ENCODE assay signal across 8 mouse cellular contexts in genomic region chr1:180905307-180905706, GRCm38 (mm10). TPM values are rescaled to one million over a fixed set of nuclear protein-coding genes. Genes with fewer than 3 reads are reported as not detected.
DNase-seq lines count a peak whose midpoint lies in the region; ATAC-seq and TF ChIP-seq lines count a peak whose summit lies in the region.

No protein-coding gene starts in this region.

- peak overlapping the region; percentile 95 for H3K9ac ChIP-seq in heart, embryonic 13.5 days
- peak overlapping the region; percentile 82; the same call in 1 of the 2 replicates for H3K9ac ChIP-seq in intestine, embryonic 14.5 days (ENCODE audit: low read length)
- peak overlapping the region; percentile 96 for H3K9ac ChIP-seq in midbrain, embryonic 16.5 days (ENCODE audit: low read depth, low read length)

- H3K4me2 ChIP-seq in heart, embryonic 13.5 days, result peak overlapping the region; percentile 96
- H3K4me2 ChIP-seq in intestine, embryonic 14.5 days (ENCODE audit: low read length), result peak overlapping the region; percentile 64
- peak overlapping the region; percentile 96 for H3K4me2 ChIP-seq in midbrain, embryonic 16.5 days (ENCODE audit: low read length)

- H3K27me3 ChIP-seq in heart, embryonic 13.5 days (replicated peaks), result no peaks in the 10 kb centered on the region
- no peaks in the 10 kb centered on the region for H3K27me3 ChIP-seq in intestine, embryonic 14.5 days (replicated peaks; ENCODE audit: control insufficient read depth, insufficient read depth, low read length)
- no peaks in the 10 kb centered on the region for H3K27me3 ChIP-seq in midbrain, embryonic 16.5 days (ENCODE audit: control insufficient read depth, insufficient read depth, low read depth, low read length)

- peaks cover 36% of the 10 kb centered on the region for H3K36me3 ChIP-seq in heart, embryonic 13.5 days
- H3K36me3 ChIP-seq in intestine, embryonic 14.5 days (ENCODE audit: control insufficient read depth, insufficient read depth, low read length), result peaks cover 28% of the 10 kb centered on the region
- peaks cover 5% of the 10 kb centered on the region; the same call in 1 of the 2 replicates for H3K36me3 ChIP-seq in midbrain, embryonic 16.5 days (ENCODE audit: control insufficient read depth, insufficient read depth, low read length)

- intact Hi-C loops in heart, postnatal 10 days (cut with DNase I), result loop anchor here (2.0 kb wide), 1 partner anchor 37 kb away; the partner anchor contains the start of gene Tmem63a

- H3K27ac ChIP-seq in heart, embryonic 13.5 days (replicated peaks), result no peak overlapping the region
- H3K27ac ChIP-seq in cortical plate, adult 2 months (ENCODE audit: insufficient read depth, low read length), result no peak overlapping the region
- no peak overlapping the region for H3K27ac ChIP-seq in intestine, embryonic 14.5 days (ENCODE audit: low read depth)
- H3K27ac ChIP-seq in midbrain, embryonic 16.5 days (ENCODE audit: low read length), result no peak overlapping the region

- no peak for DNase-seq in heart, postnatal 10 days
- DNase-seq in intestine, embryonic 14.5 days (ENCODE audit: low spot score), result no peak
- DNase-seq in right cerebral cortex, postnatal 4 days, result no peak
- DNase-seq in adrenal gland, adult (ENCODE audit: inconsistent age in 2 of 2, low spot score in 1 of 2), result no peak
- no peak for DNase-seq in cerebellum, postnatal 14 days

- whole genome bisulfite sequencing in heart, embryonic 13.5 days, result 59% methylated on average over 6 of the region's 6 CpGs
- 69% methylated on average over 6 of the region's 6 CpGs for WGBS in intestine, embryonic 14.5 days
- 61% methylated on average over 6 of the region's 6 CpGs for WGBS in midbrain, embryonic 16.5 days

- no peak for TF ChIP-seq POLR2A in cortical plate, adult 2 months (IDR thresholded peaks at IDR 0.05; ENCODE audit: extremely low read depth, insufficient read depth, low read length)

- H3K4me3 ChIP-seq in heart, embryonic 13.5 days, result peak overlapping the region; percentile 94
- peak overlapping the region; percentile 86; the same call in 1 of the 2 replicates for H3K4me3 ChIP-seq in cortical plate, adult 2 months (ENCODE audit: insufficient read depth, low read length)
- H3K4me3 ChIP-seq in intestine, embryonic 14.5 days (ENCODE audit: low read depth, low read length), result peak overlapping the region; percentile 85
- peak overlapping the region; percentile 91 for H3K4me3 ChIP-seq in midbrain, embryonic 16.5 days (ENCODE audit: low read depth, low read length)

- no peak for ATAC-seq in heart, embryonic 13.5 days (ENCODE audit: extremely low read depth, insufficient number of reproducible peaks, low FRiP score, low TSS enrichment)
- no peak for ATAC-seq in intestine, embryonic 14.5 days (replicated peaks; ENCODE audit: low FRiP score, low TSS enrichment, low read depth)
- no peak for ATAC-seq in midbrain, embryonic 16.5 days

- TF ChIP-seq CTCF in cortical plate, adult 2 months (IDR thresholded peaks at IDR 0.05; ENCODE audit: extremely low read depth, insufficient read depth, low read length), result no peak

- peaks cover 20% of the 10 kb centered on the region for H3K4me1 ChIP-seq in heart, embryonic 13.5 days
- H3K4me1 ChIP-seq in cortical plate, adult 2 months (ENCODE audit: control insufficient read depth, insufficient read depth, low read length), result peaks cover 3% of the 10 kb centered on the region; the same call in 1 of the 2 replicates
- peaks cover 14% of the 10 kb centered on the region for H3K4me1 ChIP-seq in intestine, embryonic 14.5 days (replicated peaks; ENCODE audit: control insufficient read depth, insufficient read depth, low read length)
- H3K4me1 ChIP-seq in midbrain, embryonic 16.5 days (ENCODE audit: control insufficient read depth, insufficient read depth, low read length), result peaks cover 17% of the 10 kb centered on the region

- H3K9me3 ChIP-seq in heart, embryonic 13.5 days, result no peaks in the 10 kb centered on the region
- no peaks in the 10 kb centered on the region for H3K9me3 ChIP-seq in intestine, embryonic 14.5 days (ENCODE audit: control insufficient read depth, low read length)
- H3K9me3 ChIP-seq in midbrain, embryonic 16.5 days (replicated peaks; ENCODE audit: control insufficient read depth, low read length, poor library complexity, severe bottlenecking), result no peaks in the 10 kb centered on the region

RNA-seq across cellular contexts. Expression of gene Pycr2, which starts 1.2 kb away (rescaled TPM):
- polyA plus RNA-seq in heart, embryonic 13.5 days (2015; fragmentation: Nextera tagmentation; extraction: Ambion mirVana), result 56.2 and 56.5 TPM in 2 replicates
- total RNA-seq in heart, postnatal 10 days (2021), result 10 to 100 TPM; 16.7 to 17.4 TPM
- polyA plus RNA-seq in cortical plate, adult 2 months (2012; rRNA removed), result 36.6 and 38.0 TPM in 2 replicates
- polyA plus RNA-seq in intestine, embryonic 14.5 days (2014; fragmentation: Nextera tagmentation; extraction: Ambion mirVana), result 82.1 and 86.5 TPM in 2 replicates
- polyA plus RNA-seq in midbrain, embryonic 16.5 days (2015; fragmentation: Nextera tagmentation; extraction: Ambion mirVana), result 68.3 and 71.7 TPM in 2 replicates

RNA-seq across cellular contexts. Expression of gene Lefty2, which starts 12.4 kb away (rescaled TPM):
- polyA plus RNA-seq in heart, embryonic 13.5 days (2015; fragmentation: Nextera tagmentation; extraction: Ambion mirVana), result 0.08 and 0.28 TPM in 2 replicates
- total RNA-seq in heart, postnatal 10 days (2021), result under 1 TPM in 1 of 2 experiments, not detected in 1; 0.27 TPM
- 1.2 and 1.9 TPM in 2 replicates for polyA plus RNA-seq in cortical plate, adult 2 months (2012; rRNA removed)
- polyA plus RNA-seq in intestine, embryonic 14.5 days (2014; fragmentation: Nextera tagmentation; extraction: Ambion mirVana), result 0.18 TPM in 1 of 2 replicates, not detected in the other
- 4.7 and 5.0 TPM in 2 replicates for polyA plus RNA-seq in midbrain, embryonic 16.5 days (2015; fragmentation: Nextera tagmentation; extraction: Ambion mirVana)

RNA-seq across cellular contexts. Expression of gene Lefty1, which starts 29.5 kb away (rescaled TPM):
- polyA plus RNA-seq in heart, embryonic 13.5 days (2015; fragmentation: Nextera tagmentation; extraction: Ambion mirVana), result 1.2 and 1.4 TPM in 2 replicates
- 1 to 10 TPM in 1 of 2 experiments, under 1 TPM in 1; 0.57 to 1.1 TPM for total RNA-seq in heart, postnatal 10 days (2021)
- polyA plus RNA-seq in cortical plate, adult 2 months (2012; rRNA removed), result 1.5 and 8.1 TPM in 2 replicates
- 1.7 and 2.1 TPM in 2 replicates for polyA plus RNA-seq in intestine, embryonic 14.5 days (2014; fragmentation: Nextera tagmentation; extraction: Ambion mirVana)
- polyA plus RNA-seq in midbrain, embryonic 16.5 days (2015; fragmentation: Nextera tagmentation; extraction: Ambion mirVana), result 0.26 TPM in 1 of 2 replicates, not detected in the other

RNA-seq across cellular contexts. Expression of gene Tmem63a, which starts 36.8 kb away (rescaled TPM):
- 7.7 and 8.6 TPM in 2 replicates for polyA plus RNA-seq in heart, embryonic 13.5 days (2015; fragmentation: Nextera tagmentation; extraction: Ambion mirVana)
- 10 to 100 TPM; 15.1 to 18.5 TPM for total RNA-seq in heart, postnatal 10 days (2021)
- 48.2 and 64.1 TPM in 2 replicates for polyA plus RNA-seq in cortical plate, adult 2 months (2012; rRNA removed)
- 14.2 and 14.8 TPM in 2 replicates for polyA plus RNA-seq in intestine, embryonic 14.5 days (2014; fragmentation: Nextera tagmentation; extraction: Ambion mirVana)
- 1.2 and 1.3 TPM in 2 replicates for polyA plus RNA-seq in midbrain, embryonic 16.5 days (2015; fragmentation: Nextera tagmentation; extraction: Ambion mirVana)

RNA-seq across cellular contexts. Expression of gene Sde2, which starts 54.4 kb away (rescaled TPM):
- polyA plus RNA-seq in heart, embryonic 13.5 days (2015; fragmentation: Nextera tagmentation; extraction: Ambion mirVana), result 22.0 and 23.9 TPM in 2 replicates
- 10 to 100 TPM; 15.1 to 15.8 TPM for total RNA-seq in heart, postnatal 10 days (2021)
- polyA plus RNA-seq in cortical plate, adult 2 months (2012; rRNA removed), result 16.1 and 16.2 TPM in 2 replicates
- 31.4 and 35.5 TPM in 2 replicates for polyA plus RNA-seq in intestine, embryonic 14.5 days (2014; fragmentation: Nextera tagmentation; extraction: Ambion mirVana)
- 32.1 and 32.9 TPM in 2 replicates for polyA plus RNA-seq in midbrain, embryonic 16.5 days (2015; fragmentation: Nextera tagmentation; extraction: Ambion mirVana)
